Mouse (Mus musculus) liver, postnatal 0 days (tissue): ENCODE measurements around the gene 1700023F06Rik. TPM values are rescaled to one million over a fixed set of nuclear protein-coding genes. Genes with fewer than 3 reads are reported as not detected.

Source experiments
- ATAC-seq: fragments of 200-750 bp; cut with Nextera tagmentation; 2 replicates; pipeline ENCODE4 v1.8.0; 2017; ENCODE audit warnings: mild to moderate bottlenecking, moderate library complexity
- DNase-seq: peaks from one replicate; pipeline ENCODE4 v3.0.0-alpha.2; 2016
- H3K27ac ChIP-seq: fragments of 300-500 bp; sonication (generic); 2 replicates; pipeline ENCODE4 v1.5.1; 2014; ENCODE audit warnings: antibody characterized with exemption, moderate library complexity, mild to moderate bottlenecking, low read depth
- H3K27me3 ChIP-seq: fragments of 300-500 bp; sonication (generic); 2 replicates; pipeline ENCODE4 v1.6.1; 2014; ENCODE audit warnings: low read length, control low read depth, mixed read lengths; ENCODE audit not compliant: insufficient read depth
- H3K36me3 ChIP-seq: fragments of 300-500 bp; sonication (generic); replicated peaks from 2 replicates; pipeline ENCODE4 v1.6.1; 2014; ENCODE audit warnings: mild to moderate bottlenecking, control low read depth, low read length, moderate library complexity, mixed read lengths; ENCODE audit not compliant: insufficient read depth
- H3K4me1 ChIP-seq: fragments of 300-500 bp; sonication (generic); 2 replicates; pipeline ENCODE4 v1.6.1; 2014; ENCODE audit warnings: antibody characterized with exemption, mild to moderate bottlenecking, control low read depth; ENCODE audit not compliant: insufficient read depth
- H3K4me2 ChIP-seq: fragments of 300-500 bp; sonication (generic); 2 replicates; pipeline ENCODE4 v1.6.1; 2014; ENCODE audit warnings: low read depth, mild to moderate bottlenecking, low read length, moderate library complexity, mixed read lengths
- H3K4me3 ChIP-seq: fragments of 300-500 bp; sonication (generic); 2 replicates; pipeline ENCODE4 v1.5.1; 2014; ENCODE audit warnings: low read depth, low read length
- H3K9ac ChIP-seq: fragments of 300-500 bp; sonication (generic); replicated peaks from 2 replicates; pipeline ENCODE4 v1.6.1; 2014; ENCODE audit warnings: mild to moderate bottlenecking, moderate library complexity
- H3K9me3 ChIP-seq: fragments of 300-500 bp; sonication (generic); 2 replicates; pipeline ENCODE4 v1.6.1; 2016; ENCODE audit warnings: mild to moderate bottlenecking, control low read depth, low read length, mixed read lengths
- CTCF ChIP-seq: sonication (generic); IDR thresholded peaks from 2 replicates; pipeline ENCODE4 v1.5.1; 2016; ENCODE audit warnings: antibody characterized with exemption, low read depth
- EP300 ChIP-seq: IDR thresholded peaks from 2 replicates; pipeline ENCODE4 v1.6.1; 2016; ENCODE audit warnings: antibody characterized with exemption, low read depth, mild to moderate bottlenecking
- WGBS: fragments of 180-500 bp; shearing (Covaris S2); extraction: QIAGEN DNeasy Blood & Tissue Kit; methylation state at CpG from one replicate; pipeline ENCODE4 v1.1.7; 2014; ENCODE audit not compliant: insufficient replicate concordance; 5-methylcytosine and 5-hydroxymethylcytosine counted together
- polyA plus RNA-seq: library from polyadenylated mRNA; unstranded; fragments of >200 nt; fragmentation: Nextera tagmentation; extraction: Ambion mirVana; gene quantifications from 2 replicates; pipeline ENCODE4 v1.2.1, GENCODE M21; 2015

The 1700023F06Rik gene
- polyA plus RNA-seq, 1 experiment from 2014 or later: 0.09 TPM

GRCm38 (mm10) chr11:103197340-103197739 lies 11.0 kb downstream of the 1700023F06Rik start:
- ATAC-seq (no peak), DNase-seq (no peak)
- no peak overlapping the region for H3K9ac ChIP-seq
- no peak overlapping the region for H3K27ac ChIP-seq
- no peaks in the 10 kb centered on the region for H3K4me1 ChIP-seq
- H3K4me3 ChIP-seq: no peak overlapping the region
- peaks cover 47% of the 10 kb centered on the region for H3K27me3 ChIP-seq
- H3K4me2 ChIP-seq: no peak overlapping the region
- no peaks in the 10 kb centered on the region for H3K9me3 ChIP-seq
- H3K36me3 ChIP-seq: 0 out of 2 replicates have a peak, but pooled peaks cover 5% of the 10 kb centered on the region
- WGBS: 67% methylated on average over 4 of the region's 4 CpGs
- TF ChIP-seq CTCF: no peak
- no peak for TF ChIP-seq EP300

- H3K9me3 ChIP-seq: no peaks in the 10 kb centered on the region
- WGBS: 82% methylated on average over 5 of the region's 5 CpGs
- H3K4me3 ChIP-seq: no peak overlapping the region
- DNase-seq (no peak), ATAC-seq (no peak)
- no peaks in the 10 kb centered on the region for H3K4me1 ChIP-seq
- H3K9ac ChIP-seq: no peak overlapping the region
- H3K36me3 ChIP-seq: 0 out of 2 replicates have a peak, but pooled peaks cover 5% of the 10 kb centered on the region
- no peak for TF ChIP-seq EP300
- no peak for TF ChIP-seq CTCF
- H3K27ac ChIP-seq: no peak overlapping the region
- no peak overlapping the region for H3K4me2 ChIP-seq
- peaks cover 48% of the 10 kb centered on the region for H3K27me3 ChIP-seq
Measured at GRCm38 (mm10) chr11:103195656-103196055, 12.7 kb downstream of the 1700023F06Rik start.

GRCm38 (mm10) chr11:103195236-103195635 lies 13.1 kb downstream of the 1700023F06Rik start:
- ATAC-seq (no peak), DNase-seq (no peak)
- H3K4me3 ChIP-seq: no peak overlapping the region
- H3K4me1 ChIP-seq: no peaks in the 10 kb centered on the region
- WGBS: 81% methylated on average over 18 of the region's 18 CpGs
- no peaks in the 10 kb centered on the region for H3K9me3 ChIP-seq
- no peak overlapping the region for H3K27ac ChIP-seq
- peaks cover 48% of the 10 kb centered on the region for H3K27me3 ChIP-seq
- no peak for TF ChIP-seq EP300
- no peak for TF ChIP-seq CTCF
- no peak overlapping the region for H3K4me2 ChIP-seq
- H3K9ac ChIP-seq: no peak overlapping the region
- H3K36me3 ChIP-seq: 0 out of 2 replicates have a peak, but pooled peaks cover 5% of the 10 kb centered on the region

- no peak for TF ChIP-seq EP300
- no peak for DNase-seq
- peaks cover 35% of the 10 kb centered on the region for H3K27me3 ChIP-seq
Measured at GRCm38 (mm10) chr11:103193825-103194168, 14.6 kb downstream of the 1700023F06Rik start.

GRCm38 (mm10) chr11:103192956-103193824 lies 15.2 kb downstream of the 1700023F06Rik start:
- Histone ChIP-seq H3K4me3 (no peak overlapping the region), H3K27ac (no peak overlapping the region), H3K36me3 (0 out of 2 replicates have a peak, but pooled peaks cover 5% of the 10 kb centered on the region), H3K9ac (no peak overlapping the region), H3K4me2 (no peak overlapping the region), H3K9me3 (no peaks in the 10 kb centered on the region), H3K27me3 (peaks cover 29% of the 10 kb centered on the region), H3K4me1 (no peaks in the 10 kb centered on the region)
- TF ChIP-seq EP300 (no peak), CTCF (peak; percentile 41)
- 59% methylated on average over 44 of the region's 44 CpGs for WGBS
- DNase-seq: no peak
- no peak for ATAC-seq

More at GRCm38 (mm10) chr11:103193825-103194168, 14.6 kb downstream of the 1700023F06Rik start:
- Histone ChIP-seq H3K4me1 (no peaks in the 10 kb centered on the region), H3K4me2 (no peak overlapping the region), H3K4me3 (no peak overlapping the region), H3K27ac (no peak overlapping the region), H3K9ac (no peak overlapping the region), H3K36me3 (0 out of 2 replicates have a peak, but pooled peaks cover 5% of the 10 kb centered on the region), H3K9me3 (no peaks in the 10 kb centered on the region)
- ATAC-seq: no peak
- 73% methylated on average over 9 of the region's 9 CpGs for WGBS

GRCm38 (mm10) chr11:103192230-103192955 lies 16.0 kb downstream of the 1700023F06Rik start:
- no peak overlapping the region for H3K4me2 ChIP-seq
- no peak for TF ChIP-seq EP300
- no peak for TF ChIP-seq CTCF
- H3K27ac ChIP-seq: no peak overlapping the region
- no peaks in the 10 kb centered on the region for H3K9me3 ChIP-seq
- H3K27me3 ChIP-seq: peaks cover 23% of the 10 kb centered on the region
- ATAC-seq (no peak), DNase-seq (no peak)
- 59% methylated on average over 28 of the region's 28 CpGs for WGBS
- 0 out of 2 replicates have a peak, but pooled peaks cover 5% of the 10 kb centered on the region for H3K36me3 ChIP-seq
- no peaks in the 10 kb centered on the region for H3K4me1 ChIP-seq
- H3K9ac ChIP-seq: no peak overlapping the region
- H3K4me3 ChIP-seq: no peak overlapping the region
